Mouse (Mus musculus): ENCODE results near the gene Frrs1l. TPM values are rescaled to one million over a fixed set of nuclear protein-coding genes. Genes with fewer than 3 reads are reported as not detected.

Frrs1l gene
- not detected for polyA plus RNA-seq (2014; fragmentation: Illumina TruSeq; extraction: RNeasy Lipid Tissue Mini Kit (QIAGEN cat#74804); ENCODE audit: low read depth, low replicate concordance)

DNA sequence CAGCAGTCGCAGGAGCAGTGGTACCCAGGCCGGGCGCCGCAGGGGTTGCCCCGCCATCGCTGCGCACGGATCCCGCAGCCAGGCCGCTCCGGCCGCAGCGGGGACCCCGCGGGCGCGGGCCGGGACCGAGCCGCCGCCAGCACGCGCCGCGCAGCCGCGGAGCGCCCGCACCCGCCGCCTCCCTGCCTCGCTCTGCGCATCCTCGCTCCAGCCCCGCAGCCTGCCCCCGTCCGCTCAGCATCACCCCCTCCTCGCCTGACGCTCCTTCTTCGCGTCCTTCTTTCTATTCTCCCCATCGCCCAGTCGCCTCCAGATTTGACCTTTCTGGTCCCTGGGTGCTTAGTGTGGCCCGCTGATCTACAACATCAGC lies at the start of gene Frrs1l:
Gene Frrs1l, minus strand, starts transcription at position 177 of the 370 bp plus-strand sequence.

DNA sequence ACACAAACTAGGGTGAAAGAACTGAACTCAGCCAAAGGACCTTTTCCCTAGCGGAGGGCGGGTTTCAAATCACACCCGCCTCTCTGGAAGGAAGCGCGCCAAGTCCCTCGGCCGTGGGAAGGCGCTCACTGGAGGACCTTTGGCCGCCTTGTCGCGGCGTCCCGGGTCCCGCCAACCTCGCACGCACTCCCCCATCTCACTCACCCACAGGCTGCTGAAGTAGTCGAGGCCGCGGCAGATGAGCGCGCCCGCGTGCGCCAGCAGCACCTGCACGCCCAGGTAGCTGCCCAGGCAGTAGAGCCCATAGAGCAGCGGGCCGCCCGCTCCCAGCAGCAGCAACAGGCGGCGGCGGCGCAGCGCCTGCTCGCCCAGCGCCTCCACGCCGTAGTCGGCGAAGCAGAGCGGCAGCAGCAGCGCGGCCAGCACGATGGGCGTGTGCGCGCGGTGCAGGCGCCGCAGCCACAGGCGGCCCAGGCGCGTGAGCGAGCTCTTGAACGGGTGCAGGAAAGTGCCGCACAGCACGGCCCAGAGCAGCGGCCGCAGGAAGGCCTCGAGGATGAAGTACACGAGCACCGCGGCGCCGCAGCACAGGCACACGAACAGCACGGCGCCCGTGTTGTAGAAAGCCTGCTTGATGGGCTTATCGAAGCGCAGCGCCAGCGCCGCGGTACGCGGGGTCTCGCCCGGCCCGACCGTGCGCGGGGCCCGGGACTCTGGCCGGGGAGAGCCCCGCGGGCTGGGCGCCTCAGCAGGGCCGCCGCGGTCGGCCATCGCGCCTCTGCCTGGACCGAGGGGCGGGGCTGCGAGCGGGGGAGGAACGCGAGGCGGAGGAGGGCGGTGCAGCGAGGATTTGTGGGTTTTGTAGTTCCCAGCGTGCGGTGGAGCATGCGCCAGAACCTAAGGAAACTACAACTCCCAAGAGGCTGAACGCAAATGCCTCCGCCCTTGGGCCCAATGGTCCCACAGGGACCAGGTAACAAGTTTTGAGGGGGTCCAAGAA lies 43.2 kb downstream of the Frrs1l start, which contains the start of gene Tmem245:
Gene Tmem245, minus strand, starts transcription at position 797 of the 1,000 bp plus-strand sequence.

Other genes with a start within 250 kb of the Frrs1l start
- 8.8 TPM for gene Actl7b, start 248.9 kb downstream of the Frrs1l start, polyA plus RNA-seq (2014; fragmentation: Illumina TruSeq; extraction: RNeasy Lipid Tissue Mini Kit (QIAGEN cat#74804); ENCODE audit: low read depth, low replicate concordance)
- gene Actl7a, start 247.0 kb downstream of the Frrs1l start, polyA plus RNA-seq (2014; fragmentation: Illumina TruSeq; extraction: RNeasy Lipid Tissue Mini Kit (QIAGEN cat#74804); ENCODE audit: low read depth, low replicate concordance), result 7.2 TPM
- 22.6 TPM for gene Elp1, start 188.1 kb downstream of the Frrs1l start, polyA plus RNA-seq (2014; fragmentation: Illumina TruSeq; extraction: RNeasy Lipid Tissue Mini Kit (QIAGEN cat#74804); ENCODE audit: low read depth, low replicate concordance)
- gene Fam206a, start 188.0 kb downstream of the Frrs1l start, polyA plus RNA-seq (2014; fragmentation: Illumina TruSeq; extraction: RNeasy Lipid Tissue Mini Kit (QIAGEN cat#74804); ENCODE audit: low read depth, low replicate concordance), result 9.6 TPM
- 18.7 TPM for gene Ctnnal1, start 125.2 kb downstream of the Frrs1l start, polyA plus RNA-seq (2014; fragmentation: Illumina TruSeq; extraction: RNeasy Lipid Tissue Mini Kit (QIAGEN cat#74804); ENCODE audit: low read depth, low replicate concordance)
- gene Tmem245, start 43.0 kb downstream of the Frrs1l start, polyA plus RNA-seq (2014; fragmentation: Illumina TruSeq; extraction: RNeasy Lipid Tissue Mini Kit (QIAGEN cat#74804); ENCODE audit: low read depth, low replicate concordance), result 14.2 TPM
- gene Epb41l4b, start 153.0 kb upstream of the Frrs1l start, polyA plus RNA-seq (2014; fragmentation: Illumina TruSeq; extraction: RNeasy Lipid Tissue Mini Kit (QIAGEN cat#74804); ENCODE audit: low read depth, low replicate concordance), result 24.3 TPM

Measured in adipose tissue, adult 10 weeks (tissue).